Mouse (Mus musculus) neural tube, embryonic 12.5 days (tissue): ENCODE data around the gene Sirt7. TPM values are rescaled to one million over a fixed set of nuclear protein-coding genes. Genes with fewer than 3 reads are reported as not detected.
A peak's percentile ranks its signal among the peaks of the same experiment; 100 is the strongest.

Source experiments
- ATAC-seq: fragments of 200-750 bp; cut with Nextera tagmentation; 2 replicates; pipeline ENCODE4 v1.8.0; 2017; ENCODE audit warnings: low read depth, mild to moderate bottlenecking, moderate TSS enrichment, moderate library complexity; ENCODE audit not compliant: low FRiP score
- H3K27ac ChIP-seq: fragments of 300-500 bp; sonication (generic); 2 replicates; pipeline ENCODE4 v1.5.1; 2016
- H3K27me3 ChIP-seq: fragments of 300-500 bp; sonication (generic); replicated peaks from 2 replicates; pipeline ENCODE4 v1.6.1; 2016; ENCODE audit warnings: mild to moderate bottlenecking
- H3K36me3 ChIP-seq: fragments of 300-500 bp; sonication (generic); 2 replicates; pipeline ENCODE4 v1.6.1; 2016; ENCODE audit warnings: mild to moderate bottlenecking
- H3K4me1 ChIP-seq: fragments of 300-500 bp; sonication (generic); 2 replicates; pipeline ENCODE4 v1.6.1; 2016
- H3K4me2 ChIP-seq: fragments of 300-500 bp; sonication (generic); replicated peaks from 2 replicates; pipeline ENCODE4 v1.6.1; 2016; ENCODE audit warnings: mild to moderate bottlenecking
- H3K4me3 ChIP-seq: fragments of 300-500 bp; sonication (generic); 2 replicates; pipeline ENCODE4 v1.5.1; 2016
- H3K9ac ChIP-seq: fragments of 300-500 bp; sonication (generic); 2 replicates; pipeline ENCODE4 v1.6.1; 2016; ENCODE audit warnings: mild to moderate bottlenecking
- H3K9me3 ChIP-seq: fragments of 300-500 bp; sonication (generic); 2 replicates; pipeline ENCODE4 v1.6.1; 2016; ENCODE audit warnings: mild to moderate bottlenecking
- WGBS: fragments of 180-500 bp; shearing (Covaris S2); methylation state at CpG from one replicate; pipeline ENCODE4 v1.1.7; 2016; 5-methylcytosine and 5-hydroxymethylcytosine counted together
- polyA plus RNA-seq: library from polyadenylated mRNA; unstranded; fragments of >200 nt; fragmentation: Nextera tagmentation; extraction: Ambion mirVana; gene quantifications from 2 replicates; pipeline ENCODE4 v1.2.1, GENCODE M21; 2016

Gene Sirt7
- polyA plus RNA-seq, result 46.8 and 56.5 TPM in 2 replicates

- peak within 1 kb of the TSS; percentile 86 for H3K9ac ChIP-seq
- peaks cover 58% of the 10 kb centered on the region for H3K36me3 ChIP-seq
- peak within 1 kb of the TSS; percentile 99 for H3K4me3 ChIP-seq
- H3K4me1 ChIP-seq, result peaks cover 29% of the 10 kb centered on the region
- no peaks in the 10 kb centered on the region for H3K9me3 ChIP-seq
- peak; percentile 51 for ATAC-seq
- H3K27ac ChIP-seq, result peak within 1 kb of the TSS; percentile 68
- H3K4me2 ChIP-seq, result peak within 1 kb of the TSS; percentile 99
- WGBS, result 15% methylated on average over 5 of the region's 5 CpGs
- no peaks in the 10 kb centered on the region for H3K27me3 ChIP-seq
Measured at GRCm38 (mm10) chr11:120625152-120625775, at the start of gene Sirt7. Sirt7 (minus strand) TSS chr11:120625240.

- Histone ChIP-seq H3K9me3 (no peaks in the 10 kb centered on the region), H3K4me3 (peak overlapping the region; percentile 74), H3K9ac (peak overlapping the region; percentile 84), H3K27ac (no peak overlapping the region), H3K4me2 (peak overlapping the region; percentile 87), H3K27me3 (no peaks in the 10 kb centered on the region), H3K4me1 (peaks cover 7% of the 10 kb centered on the region), H3K36me3 (peaks cover 28% of the 10 kb centered on the region)
- peak; percentile 29 for ATAC-seq
- WGBS, result 38% methylated on average over 12 of the region's 12 CpGs
Measured at GRCm38 (mm10) chr11:120673594-120674122, 48.6 kb upstream of the Sirt7 start.

GRCm38 (mm10) chr11:120672687-120673593 lies 47.9 kb upstream of the Sirt7 start, which contains the start of gene Aspscr1:
Aspscr1 (plus strand) TSS chr11:120672973.
- no peaks in the 10 kb centered on the region for H3K9me3 ChIP-seq
- peak; percentile 96 for ATAC-seq
- peak within 1 kb of the TSS; percentile 84 for H3K9ac ChIP-seq
- H3K36me3 ChIP-seq, result peaks cover 20% of the 10 kb centered on the region
- H3K27ac ChIP-seq, result peak within 1 kb of the TSS; percentile 83
- H3K4me2 ChIP-seq, result peak within 1 kb of the TSS; percentile 87
- peaks cover 7% of the 10 kb centered on the region for H3K4me1 ChIP-seq
- peak within 1 kb of the TSS; percentile 74 for H3K4me3 ChIP-seq
- 2% methylated on average over 83 of the region's 83 CpGs for WGBS
- no peaks in the 10 kb centered on the region for H3K27me3 ChIP-seq

DNA sequence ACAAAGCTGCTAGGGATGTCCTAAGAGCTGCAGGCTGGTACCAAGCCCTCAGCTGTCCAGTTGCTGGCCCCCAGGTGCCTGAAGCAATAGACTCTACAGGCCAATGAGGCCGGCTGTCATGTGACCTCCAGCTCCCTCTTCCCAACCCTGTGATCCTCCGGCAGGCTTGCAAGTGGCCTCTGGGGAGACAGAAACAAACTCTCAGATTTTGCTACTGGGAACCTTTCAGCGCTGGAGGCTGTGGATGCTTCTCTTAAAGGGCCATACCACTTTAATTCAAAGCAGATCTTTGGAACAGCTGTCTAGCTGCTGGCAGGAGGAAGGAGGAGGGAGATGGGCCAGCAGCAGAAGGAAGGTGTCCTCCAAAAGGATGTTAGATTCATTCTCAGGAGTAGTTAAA lies 41.6 kb upstream of the Sirt7 start:
- 0 out of 2 replicates have a peak, but pooled peaks cover 2% of the 10 kb centered on the region for H3K4me1 ChIP-seq
- no peak overlapping the region for H3K9ac ChIP-seq
- no peaks in the 10 kb centered on the region for H3K36me3 ChIP-seq
- H3K27ac ChIP-seq, result no peak overlapping the region
- H3K4me2 ChIP-seq, result no peak overlapping the region
- ATAC-seq, result no peak
- H3K9me3 ChIP-seq, result no peaks in the 10 kb centered on the region
- H3K27me3 ChIP-seq, result peaks cover 23% of the 10 kb centered on the region
- WGBS, result 4% methylated on average over 3 of the region's 3 CpGs
- H3K4me3 ChIP-seq, result no peak overlapping the region

DNA sequence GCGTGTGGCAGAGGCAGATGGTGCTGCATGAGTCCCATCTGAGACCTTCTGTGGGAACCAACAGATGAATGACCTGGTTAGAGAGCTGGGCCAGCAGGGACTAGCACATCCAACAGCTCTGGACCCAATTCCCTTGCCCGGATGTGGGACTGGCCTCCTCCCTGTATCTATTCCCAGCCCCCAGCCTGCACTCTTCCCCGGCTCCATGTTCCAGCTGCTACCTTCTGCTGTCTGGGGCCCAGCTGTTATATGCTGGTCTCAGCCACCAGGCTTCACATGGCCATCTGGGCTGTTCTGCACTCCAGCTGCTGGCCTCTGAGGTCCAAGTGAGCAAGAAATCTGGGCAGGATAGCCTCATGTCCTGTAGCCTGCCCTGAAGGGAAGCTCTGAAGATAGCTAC lies 40.4 kb upstream of the Sirt7 start:
- no peak for ATAC-seq
- Histone ChIP-seq H3K9ac (no peak overlapping the region), H3K4me1 (peaks cover 13% of the 10 kb centered on the region), H3K27me3 (peaks cover 35% of the 10 kb centered on the region), H3K4me3 (no peak overlapping the region), H3K4me2 (no peak overlapping the region), H3K9me3 (no peaks in the 10 kb centered on the region), H3K36me3 (no peaks in the 10 kb centered on the region), H3K27ac (no peak overlapping the region)
- WGBS, result 73% methylated on average over 3 of the region's 3 CpGs

DNA sequence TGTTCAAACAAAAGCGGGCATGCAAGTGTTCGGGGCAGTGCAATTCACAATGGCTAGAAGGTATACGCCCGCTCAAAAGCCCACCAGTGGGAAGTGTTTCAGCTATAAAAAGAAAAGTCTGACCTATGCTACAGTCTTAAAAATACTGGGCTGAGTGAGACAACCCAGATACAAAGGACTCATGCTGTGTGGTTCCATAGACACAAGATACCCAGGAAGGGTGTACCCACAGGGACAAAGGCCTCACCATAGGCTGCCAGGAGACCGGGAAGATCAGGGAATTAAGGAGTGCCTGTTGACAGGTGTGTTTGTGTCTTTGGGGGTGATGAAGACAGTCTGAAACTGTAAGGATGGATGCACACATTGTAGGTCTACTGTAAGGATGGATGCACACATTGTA lies 38.7 kb upstream of the Sirt7 start:
- Histone ChIP-seq H3K4me2 (no peak overlapping the region), H3K9ac (no peak overlapping the region), H3K4me3 (no peak overlapping the region), H3K36me3 (no peaks in the 10 kb centered on the region), H3K9me3 (no peaks in the 10 kb centered on the region), H3K27ac (no peak overlapping the region), H3K27me3 (peaks cover 52% of the 10 kb centered on the region), H3K4me1 (peaks cover 26% of the 10 kb centered on the region)
- ATAC-seq, result no peak
- WGBS, result 68% methylated on average over 5 of the region's 5 CpGs

- Histone ChIP-seq H3K27ac (no peak overlapping the region), H3K36me3 (no peaks in the 10 kb centered on the region), H3K9ac (no peak overlapping the region), H3K4me3 (no peak overlapping the region), H3K9me3 (no peaks in the 10 kb centered on the region), H3K4me2 (no peak overlapping the region), H3K4me1 (peaks cover 26% of the 10 kb centered on the region), H3K27me3 (peaks cover 60% of the 10 kb centered on the region)
- ATAC-seq, result no peak
- 73% methylated on average over 6 of the region's 6 CpGs for WGBS
Measured at GRCm38 (mm10) chr11:120662759-120663158, 37.7 kb upstream of the Sirt7 start.

DNA sequence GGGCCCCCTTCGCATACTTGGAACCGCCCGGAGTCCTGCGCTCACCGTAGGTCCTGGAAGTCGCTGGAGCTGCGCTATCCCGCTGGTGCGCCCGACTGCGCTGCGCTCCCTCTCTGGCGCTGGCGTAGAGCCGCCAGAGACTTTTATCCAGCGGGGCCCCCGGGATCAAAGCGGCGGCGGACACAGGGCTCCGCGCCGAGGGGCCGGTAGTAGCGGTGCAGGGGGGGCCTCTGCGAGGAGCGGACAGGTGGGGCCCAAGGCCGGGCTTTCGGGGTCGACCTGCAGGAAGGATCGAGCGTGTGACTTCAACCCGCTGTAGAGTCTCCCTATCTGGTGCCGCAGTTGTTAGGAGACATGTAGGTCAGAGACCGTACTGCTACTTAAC lies 36.0 kb upstream of the Sirt7 start, which contains the start of gene Notum:
Gene Notum, minus strand, starts transcription at position 100 of the 385 bp plus-strand sequence.
- 1% methylated on average over 35 of the region's 35 CpGs for WGBS
- peaks cover 26% of the 10 kb centered on the region for H3K4me1 ChIP-seq
- no peak within 1 kb of the TSS for H3K27ac ChIP-seq

GRCm38 (mm10) chr11:120660301-120661075 lies 35.4 kb upstream of the Sirt7 start:
- Histone ChIP-seq H3K36me3 (no peaks in the 10 kb centered on the region), H3K4me2 (peak overlapping the region; percentile 68), H3K27ac (no peak overlapping the region), H3K9me3 (no peaks in the 10 kb centered on the region), H3K27me3 (peaks cover 63% of the 10 kb centered on the region), H3K4me3 (peak overlapping the region; percentile 37), H3K9ac (peak overlapping the region; percentile 47; the same call in 1 of the 2 replicates), H3K4me1 (peaks cover 26% of the 10 kb centered on the region)
- peak; percentile 69 for ATAC-seq
- WGBS, result under 1% methylated on average over 93 of the region's 95 CpGs

More for the DNA sequence above, 36.0 kb upstream of the Sirt7 start, which contains the start of gene Notum:
- H3K4me3 ChIP-seq, result peak within 1 kb of the TSS; percentile 37
- H3K36me3 ChIP-seq, result no peaks in the 10 kb centered on the region
- peaks cover 64% of the 10 kb centered on the region for H3K27me3 ChIP-seq
- peak within 1 kb of the TSS; percentile 68 for H3K4me2 ChIP-seq
- ATAC-seq, result no peak
- H3K9me3 ChIP-seq, result no peaks in the 10 kb centered on the region
- H3K9ac ChIP-seq, result peak within 1 kb of the TSS; percentile 47

DNA sequence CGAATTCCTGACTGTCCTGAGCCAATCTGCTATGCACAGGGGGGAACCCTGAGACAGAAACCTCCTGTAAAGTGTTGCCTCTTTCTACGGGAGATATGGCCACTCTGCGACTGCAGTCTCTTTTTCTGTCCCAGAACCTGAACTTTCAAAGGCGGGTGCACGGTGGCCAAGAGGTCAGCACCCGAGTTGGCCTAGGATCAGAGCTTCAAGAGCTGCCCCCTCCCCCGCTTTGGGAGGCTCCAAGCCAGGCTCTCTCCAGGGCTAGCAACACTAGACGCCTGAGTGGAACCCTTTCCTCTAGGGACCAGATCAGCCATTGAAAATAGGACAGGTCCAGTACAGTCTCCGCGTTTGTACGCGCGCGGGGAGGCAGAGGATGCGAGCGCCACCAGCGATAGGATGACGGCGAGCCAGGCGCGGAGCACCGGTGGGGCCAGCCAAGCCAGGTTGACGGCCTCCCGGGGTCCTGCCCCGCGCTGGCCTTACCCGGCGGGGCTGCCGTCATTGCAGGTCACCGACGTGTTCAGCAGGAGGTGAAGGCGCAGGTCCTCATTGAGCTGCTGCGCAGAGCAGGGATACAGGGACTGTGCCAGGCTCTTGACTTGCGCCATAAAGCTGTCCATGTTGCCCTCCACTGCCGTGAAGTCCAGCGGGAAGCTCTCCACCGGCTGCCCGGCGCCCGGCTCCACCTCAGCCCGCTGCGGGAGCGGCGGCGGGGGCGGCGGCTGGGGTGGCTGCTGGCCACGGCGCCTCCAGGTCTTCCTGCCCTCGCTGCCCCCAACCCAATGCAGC lies 34.7 kb upstream of the Sirt7 start:
- peak overlapping the region; percentile 68 for H3K4me2 ChIP-seq
- peak overlapping the region; percentile 37 for H3K4me3 ChIP-seq
- ATAC-seq, result no peak
- peaks cover 59% of the 10 kb centered on the region for H3K27me3 ChIP-seq
- H3K9me3 ChIP-seq, result no peaks in the 10 kb centered on the region
- under 1% methylated on average over 50 of the region's 50 CpGs for WGBS
- peaks cover 23% of the 10 kb centered on the region for H3K4me1 ChIP-seq
- H3K9ac ChIP-seq, result 0 out of 2 replicates have a peak overlapping the region, but pooled peaks have one; percentile 38
- no peaks in the 10 kb centered on the region for H3K36me3 ChIP-seq
- no peak overlapping the region for H3K27ac ChIP-seq

- no peak for ATAC-seq
- Histone ChIP-seq H3K36me3 (no peaks in the 10 kb centered on the region), H3K27ac (no peak overlapping the region), H3K9ac (no peak overlapping the region), H3K4me1 (peaks cover 23% of the 10 kb centered on the region), H3K27me3 (peaks cover 58% of the 10 kb centered on the region), H3K9me3 (no peaks in the 10 kb centered on the region), H3K4me3 (no peak overlapping the region), H3K4me2 (peak overlapping the region; percentile 68)
- WGBS, result 3% methylated on average over 24 of the region's 24 CpGs
Measured at GRCm38 (mm10) chr11:120658876-120659410, 33.9 kb upstream of the Sirt7 start.
